Mouse (Mus musculus): ENCODE measurements around the gene Eml2. TPM values are rescaled to one million over a fixed set of nuclear protein-coding genes. Genes with fewer than 3 reads are reported as not detected.
A peak's percentile ranks its signal among the peaks of the same experiment; 100 is the strongest.

Gene Eml2
- 15.8 and 17.2 TPM in 2 replicates for polyA plus RNA-seq (2012; rRNA removed)

DNA sequence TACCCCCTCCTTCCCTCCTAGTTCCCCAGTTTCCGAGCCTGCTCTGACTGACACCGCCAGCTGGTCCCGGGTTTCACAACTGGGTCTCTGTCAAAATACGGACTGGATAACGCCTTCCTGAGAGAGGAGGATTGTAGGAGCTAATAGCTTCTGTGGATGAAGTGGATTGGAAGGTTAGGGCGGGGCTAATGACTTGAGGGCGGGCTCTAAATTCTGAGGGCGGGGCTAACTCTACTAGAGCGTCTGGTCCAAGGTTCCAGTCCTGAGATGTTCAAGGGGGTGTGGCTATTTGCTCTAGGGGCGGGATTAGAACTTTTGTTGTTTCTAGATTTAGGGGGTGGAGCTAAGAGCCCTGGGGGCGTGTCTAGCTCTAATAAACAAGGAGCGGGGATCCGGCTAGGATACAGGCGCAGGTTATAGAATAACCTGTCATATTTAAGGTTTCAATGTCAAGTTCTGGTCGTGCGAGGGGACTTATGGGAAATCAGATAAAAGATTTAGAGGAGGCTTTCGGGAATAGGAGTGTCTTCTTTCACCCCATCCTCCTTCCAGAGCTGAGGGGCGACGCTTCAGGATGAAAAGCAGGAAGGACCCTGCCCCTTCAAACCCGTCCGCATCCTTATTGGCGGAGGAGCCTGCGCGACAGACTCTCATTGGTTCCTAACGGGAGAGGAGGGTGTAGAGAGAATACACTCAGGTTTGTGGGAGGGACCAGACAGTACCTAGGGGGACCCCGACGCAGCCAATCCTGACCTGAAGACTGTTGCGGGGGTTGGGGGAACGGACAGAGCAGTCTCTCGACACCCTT is at the start of gene Eml2:
Eml2 (plus strand) TSS at position 714 of the 808 bp plus-strand sequence.
- H3K27ac ChIP-seq (ENCODE audit: insufficient read depth, low read depth, low read length) = no peak within 1 kb of the TSS
- no peak for TF ChIP-seq POLR2A (IDR thresholded peaks at IDR 0.05; ENCODE audit: low read depth, low read length)
- no peak for TF ChIP-seq CTCF (IDR thresholded peaks at IDR 0.05; ENCODE audit: extremely low read depth, insufficient read length, insufficient replicate concordance, low read depth, low read length)
- H3K4me3 ChIP-seq (ENCODE audit: low read depth, low read length) = no peak within 1 kb of the TSS
- no peaks in the 10 kb centered on the region for H3K36me3 ChIP-seq (ENCODE audit: control insufficient read depth, insufficient read depth, low read length)
- peaks cover 15% of the 10 kb centered on the region; the same call in 1 of the 2 replicates for H3K27me3 ChIP-seq (ENCODE audit: control insufficient read depth, insufficient read depth, low read length)
- WGBS = 4% methylated on average over 30 of the region's 30 CpGs
- H3K4me1 ChIP-seq (ENCODE audit: control insufficient read depth, insufficient read depth, insufficient read length, low read length) = peaks cover 6% of the 10 kb centered on the region

DNA sequence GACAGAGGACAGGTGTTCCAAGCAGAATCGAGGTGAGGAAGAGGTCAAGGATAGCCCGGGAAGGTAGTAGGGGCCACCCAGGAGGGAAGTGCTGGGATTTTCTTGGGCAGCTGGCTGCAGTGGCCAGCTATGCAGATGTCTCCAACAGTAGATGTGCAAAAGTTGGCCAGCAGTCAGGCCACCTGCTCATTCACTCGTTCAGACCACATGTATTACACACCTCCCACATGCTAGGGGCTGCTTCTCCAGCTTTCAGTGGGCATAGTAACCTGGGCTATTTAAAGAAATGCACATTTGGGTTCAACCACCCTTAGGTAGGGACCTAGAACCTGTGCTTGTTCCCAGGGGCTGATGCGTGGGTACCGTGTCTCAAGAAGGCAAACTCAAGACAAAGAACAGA is 48.5 kb upstream of the Eml2 start:
- Histone ChIP-seq H3K4me3 (ENCODE audit: low read depth, low read length) (no peak overlapping the region), H3K36me3 (ENCODE audit: control insufficient read depth, insufficient read depth, low read length) (peaks cover 9% of the 10 kb centered on the region), H3K27ac (ENCODE audit: insufficient read depth, low read depth, low read length) (no peak overlapping the region), H3K4me1 (ENCODE audit: control insufficient read depth, insufficient read depth, insufficient read length, low read length) (peaks cover 7% of the 10 kb centered on the region; the same call in 1 of the 2 replicates), H3K27me3 (ENCODE audit: control insufficient read depth, insufficient read depth, low read length) (no peaks in the 10 kb centered on the region)
- WGBS = 62% methylated on average over 5 of the region's 5 CpGs
- TF ChIP-seq POLR2A (IDR thresholded peaks at IDR 0.05; ENCODE audit: low read depth, low read length) (no peak), CTCF (IDR thresholded peaks at IDR 0.05; ENCODE audit: extremely low read depth, insufficient read length, insufficient replicate concordance, low read depth, low read length) (no peak)

GRCm38 (mm10) chr7:19129396-19129795 is 46.8 kb upstream of the Eml2 start:
- Histone ChIP-seq H3K36me3 (ENCODE audit: control insufficient read depth, insufficient read depth, low read length) (peaks cover 9% of the 10 kb centered on the region), H3K27me3 (ENCODE audit: control insufficient read depth, insufficient read depth, low read length) (no peaks in the 10 kb centered on the region), H3K4me1 (ENCODE audit: control insufficient read depth, insufficient read depth, insufficient read length, low read length) (peaks cover 5% of the 10 kb centered on the region; the same call in 1 of the 2 replicates), H3K4me3 (ENCODE audit: low read depth, low read length) (no peak overlapping the region), H3K27ac (ENCODE audit: insufficient read depth, low read depth, low read length) (no peak overlapping the region)
- no peak for TF ChIP-seq POLR2A (IDR thresholded peaks at IDR 0.05; ENCODE audit: low read depth, low read length)
- TF ChIP-seq CTCF (IDR thresholded peaks at IDR 0.05; ENCODE audit: extremely low read depth, insufficient read length, insufficient replicate concordance, low read depth, low read length) = no peak
- WGBS = 87% methylated on average over 5 of the region's 5 CpGs

DNA sequence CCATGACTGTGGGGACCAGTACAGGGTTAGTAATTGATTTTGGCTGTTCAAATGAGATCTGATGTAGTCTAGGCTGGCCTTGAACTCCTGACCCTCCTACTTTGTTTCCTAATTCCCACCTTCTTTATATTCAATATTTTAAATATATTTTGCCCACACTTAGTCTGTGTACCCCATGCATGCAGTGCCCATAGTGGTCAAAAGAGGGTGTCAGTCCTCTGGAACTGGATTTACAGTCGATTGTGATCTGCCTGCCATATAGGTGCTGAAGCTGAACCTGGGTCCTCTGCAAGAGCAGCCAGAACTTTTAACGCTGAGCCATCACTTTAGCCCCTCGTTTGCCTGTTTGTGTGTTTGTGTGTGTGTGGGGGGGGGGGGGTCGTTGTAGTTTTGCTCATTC is 45.6 kb upstream of the Eml2 start:
- H3K4me1 ChIP-seq (ENCODE audit: control insufficient read depth, insufficient read depth, insufficient read length, low read length) = peaks cover 2% of the 10 kb centered on the region; the same call in 1 of the 2 replicates
- peaks cover 14% of the 10 kb centered on the region for H3K36me3 ChIP-seq (ENCODE audit: control insufficient read depth, insufficient read depth, low read length)
- TF ChIP-seq POLR2A (IDR thresholded peaks at IDR 0.05; ENCODE audit: low read depth, low read length) (no peak), CTCF (IDR thresholded peaks at IDR 0.05; ENCODE audit: extremely low read depth, insufficient read length, insufficient replicate concordance, low read depth, low read length) (no peak)
- 25% methylated on average over 4 of the region's 4 CpGs for WGBS
- H3K27me3 ChIP-seq (ENCODE audit: control insufficient read depth, insufficient read depth, low read length) = no peaks in the 10 kb centered on the region
- no peak overlapping the region for H3K4me3 ChIP-seq (ENCODE audit: low read depth, low read length)
- peak overlapping the region; percentile 70; the same call in 1 of the 2 replicates for H3K27ac ChIP-seq (ENCODE audit: insufficient read depth, low read depth, low read length)

- under 1% methylated on average over 39 of the region's 39 CpGs for WGBS
- peak overlapping the region; percentile 70 for H3K27ac ChIP-seq (ENCODE audit: insufficient read depth, low read depth, low read length)
- peaks cover 20% of the 10 kb centered on the region for H3K36me3 ChIP-seq (ENCODE audit: control insufficient read depth, insufficient read depth, low read length)
These were observed 44.8 kb upstream of the Eml2 start for GRCm38 (mm10) chr7:19131324-19131848.

DNA sequence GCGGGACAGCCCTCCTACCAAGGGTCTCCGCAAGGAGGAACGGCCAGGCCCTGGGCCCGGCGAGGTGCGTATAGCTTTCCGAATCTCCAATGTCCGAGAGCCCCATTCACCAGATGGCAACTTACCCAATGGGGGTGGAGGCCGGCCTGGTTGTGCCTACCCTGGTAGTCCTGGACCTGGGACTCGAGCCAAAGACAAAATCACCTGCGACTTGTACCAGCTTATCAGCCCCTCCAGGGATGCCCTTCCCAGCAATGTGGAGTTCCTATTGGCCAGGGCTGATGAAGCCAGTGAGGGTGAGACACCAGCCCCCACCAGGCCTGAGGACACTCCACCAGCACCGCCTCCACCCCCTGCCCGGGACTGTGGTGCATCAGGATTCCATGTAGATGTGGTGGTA is 40.1 kb upstream of the Eml2 start:
- TF ChIP-seq POLR2A (IDR thresholded peaks at IDR 0.05; ENCODE audit: low read depth, low read length) (no peak), CTCF (IDR thresholded peaks at IDR 0.05; ENCODE audit: extremely low read depth, insufficient read length, insufficient replicate concordance, low read depth, low read length) (no peak)
- no peaks in the 10 kb centered on the region for H3K27me3 ChIP-seq (ENCODE audit: control insufficient read depth, insufficient read depth, low read length)
- no peak overlapping the region for H3K4me3 ChIP-seq (ENCODE audit: low read depth, low read length)
- 93% methylated on average over 13 of the region's 13 CpGs for WGBS
- peaks cover 51% of the 10 kb centered on the region for H3K36me3 ChIP-seq (ENCODE audit: control insufficient read depth, insufficient read depth, low read length)
- no peak overlapping the region for H3K27ac ChIP-seq (ENCODE audit: insufficient read depth, low read depth, low read length)
- H3K4me1 ChIP-seq (ENCODE audit: control insufficient read depth, insufficient read depth, insufficient read length, low read length) = no peaks in the 10 kb centered on the region

More at GRCm38 (mm10) chr7:19131324-19131848, 44.8 kb upstream of the Eml2 start:
- no peaks in the 10 kb centered on the region for H3K27me3 ChIP-seq (ENCODE audit: control insufficient read depth, insufficient read depth, low read length)
- no peak for TF ChIP-seq POLR2A (IDR thresholded peaks at IDR 0.05; ENCODE audit: low read depth, low read length)
- peak; percentile 68; the same call in 1 of the 2 replicates for TF ChIP-seq CTCF (IDR thresholded peaks at IDR 0.05; ENCODE audit: extremely low read depth, insufficient read length, insufficient replicate concordance, low read depth, low read length)
- H3K4me3 ChIP-seq (ENCODE audit: low read depth, low read length) = peak overlapping the region; percentile 54
- peaks cover 2% of the 10 kb centered on the region; the same call in 1 of the 2 replicates for H3K4me1 ChIP-seq (ENCODE audit: control insufficient read depth, insufficient read depth, insufficient read length, low read length)
